Mouse (Mus musculus) C2C12 (cell line): ENCODE measurements around the gene Cdsn.

Experiments
- CEBPB ChIP-seq: IDR thresholded peaks from one replicate; pipeline ENCODE4 v1.6.1; 2011; ENCODE audit warnings: low read depth, mild to moderate bottlenecking, control low read depth, moderate library complexity
- CTCF ChIP-seq: IDR thresholded peaks from one replicate; pipeline ENCODE4 v1.5.1; 2011; ENCODE audit not compliant: control insufficient read depth, insufficient read depth, insufficient read length
- FOSL1 ChIP-seq: IDR thresholded peaks from one replicate; pipeline ENCODE4 v1.8.0; 2011; ENCODE audit warnings: mild to moderate bottlenecking, low read length; ENCODE audit not compliant: poor library complexity, insufficient read depth, severe bottlenecking
- MAX ChIP-seq: IDR thresholded peaks from one replicate; pipeline ENCODE4 v1.6.1; 2011; ENCODE audit warnings: mild to moderate bottlenecking, control low read depth
- MYOD1 ChIP-seq: IDR thresholded peaks from one replicate; pipeline ENCODE4 v1.6.1; 2011; ENCODE audit warnings: low read depth; ENCODE audit not compliant: control insufficient read depth, insufficient read length
- MYOG ChIP-seq: IDR thresholded peaks from one replicate; pipeline ENCODE4 v1.6.1; 2011; ENCODE audit not compliant: control insufficient read depth, insufficient read length; ENCODE audit errors: extremely low read depth
- USF1 ChIP-seq: IDR thresholded peaks from one replicate; pipeline ENCODE4 v1.6.1; 2011; ENCODE audit warnings: low read depth, mild to moderate bottlenecking, control low read depth, moderate library complexity

GRCm38 (mm10) chr17:35516652-35517500, 35.1 kb upstream of the Cdsn start, which contains the start of the genes Tcf19 and Cchcr1:
- no peak for TF ChIP-seq USF1
- no peak for TF ChIP-seq CTCF
- TF ChIP-seq MYOG: no peak
- no peak for TF ChIP-seq FOSL1
- TF ChIP-seq MYOD1: no peak
- no peak for TF ChIP-seq CEBPB
- TF ChIP-seq MAX: no peak
